Mouse (Mus musculus): ENCODE measurements around the gene D330045A20Rik.

Gene D330045A20Rik

DNA sequence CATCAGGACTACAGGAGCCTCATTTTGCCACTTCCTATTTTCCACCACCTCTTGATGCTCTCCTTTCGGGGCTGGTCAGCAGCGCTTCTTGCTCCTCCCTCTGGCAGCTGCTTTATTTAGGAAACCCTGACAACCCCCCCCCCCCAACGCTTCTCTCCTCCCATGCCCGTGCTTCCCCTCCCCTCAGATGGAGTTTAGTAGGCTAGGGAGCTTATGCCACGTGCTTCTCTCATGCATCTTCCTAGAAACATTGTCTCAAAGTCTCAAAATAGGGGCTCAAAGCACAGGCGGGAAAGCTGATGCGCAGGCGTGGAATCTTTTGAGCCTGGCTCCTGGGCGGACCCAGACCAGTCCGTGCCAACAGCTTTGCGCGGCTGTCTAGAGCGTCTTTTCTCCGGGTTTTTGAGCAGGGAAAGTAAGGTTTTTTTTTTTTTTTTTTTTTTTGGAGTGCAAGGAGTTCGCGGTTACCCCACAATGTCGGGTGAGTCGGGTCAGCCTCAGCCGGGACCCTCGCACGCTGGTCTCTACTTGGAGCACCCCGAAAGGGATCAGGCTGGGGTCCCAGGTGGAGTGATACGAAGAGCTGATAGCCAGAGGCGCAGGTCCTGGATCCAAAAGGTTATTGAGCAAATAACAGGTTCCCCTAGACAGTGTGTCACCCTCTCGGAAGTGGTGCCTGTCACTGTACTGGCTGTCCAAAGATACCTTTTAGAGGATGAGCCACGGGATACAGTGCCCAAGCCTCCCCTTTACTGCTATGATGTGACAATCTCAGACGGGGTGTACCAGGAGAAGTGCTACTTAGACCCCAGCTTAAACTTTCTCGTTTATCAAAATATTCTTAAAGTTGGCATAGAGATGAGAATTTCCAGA, at the start of gene D330045A20Rik:
Gene D330045A20Rik (plus strand): TSS at position 346 of the 873 bp plus-strand sequence.
- in situ Hi-C loops (cut with MseI, MboI): no loop called here

DNA sequence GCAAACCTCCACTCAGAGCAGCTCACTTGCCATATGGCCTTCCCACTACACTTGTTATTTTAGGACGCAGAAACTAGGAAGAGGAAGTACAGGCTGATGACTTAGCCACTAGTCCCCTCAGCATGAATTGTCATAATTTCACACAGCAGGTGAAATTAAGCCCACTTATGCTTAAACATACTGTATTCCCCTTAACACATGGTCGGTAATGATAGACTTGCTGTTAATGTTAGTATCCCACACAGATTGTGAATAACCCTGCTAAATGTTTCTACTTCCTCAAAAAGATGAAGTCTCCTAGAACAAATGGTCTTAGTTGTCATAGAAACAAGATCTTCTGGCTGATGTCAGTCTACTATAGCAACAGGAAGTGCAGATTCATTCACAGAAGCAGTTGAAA, 47.6 kb upstream of the D330045A20Rik start:
- in situ Hi-C loops (cut with MseI, MboI): loop anchor here in 1 of 2 experiments (25.0 kb wide), 1 partner anchor 230 kb away; no protein-coding TSS in a partner anchor

- in situ Hi-C loops (cut with MseI, MboI): loop anchor here in 1 of 2 experiments (25.0 kb wide), 1 partner anchor 227 kb away; no protein-coding TSS in a partner anchor
These were observed 45.0 kb upstream of the D330045A20Rik start for GRCm38 (mm10) chrX:139435202-139435601.

GRCm38 (mm10) chrX:139441057-139441456, 39.1 kb upstream of the D330045A20Rik start:
- in situ Hi-C loops (cut with MseI, MboI): loop anchor here (10.0 to 25.0 kb wide), 2 partner anchors 174 to 221 kb away; no protein-coding TSS in a partner anchor

GRCm38 (mm10) chrX:139456812-139457211, 23.4 kb upstream of the D330045A20Rik start:
- in situ Hi-C loops (cut with MseI, MboI): no loop called here

- in situ Hi-C loops (cut with MseI, MboI): no loop called here
These were observed 1.9 kb downstream of the D330045A20Rik start for GRCm38 (mm10) chrX:139482083-139482482.

- in situ Hi-C loops (cut with MseI, MboI): no loop called here
These were observed 4.8 kb downstream of the D330045A20Rik start for GRCm38 (mm10) chrX:139484974-139485373.

DNA sequence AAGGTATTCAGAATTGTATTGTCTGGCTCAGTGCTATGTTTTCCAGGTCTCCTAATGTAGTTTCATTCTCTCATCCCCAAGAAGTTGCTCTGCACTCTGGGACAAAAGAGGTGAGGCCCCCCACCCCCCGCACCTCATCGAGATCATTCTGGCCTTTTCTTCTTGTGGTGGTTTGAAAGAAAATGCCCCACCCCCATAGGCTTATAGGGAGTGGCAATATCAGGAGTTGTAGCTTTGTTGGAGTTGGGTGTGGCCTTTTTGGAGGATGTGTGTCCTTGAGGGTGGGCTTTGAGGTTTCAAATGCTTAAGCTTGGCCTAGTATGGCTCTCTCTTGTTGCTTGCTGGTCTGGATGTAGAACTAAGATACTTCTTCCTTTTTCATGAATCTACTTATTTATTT, 36.0 kb downstream of the D330045A20Rik start:
- in situ Hi-C loops (cut with MseI, MboI): no loop called here

GRCm38 (mm10) chrX:139519251-139519650, 39.1 kb downstream of the D330045A20Rik start:
- in situ Hi-C loops (cut with MseI, MboI): no loop called here

GRCm38 (mm10) chrX:139524303-139525091, 44.3 kb downstream of the D330045A20Rik start:
- in situ Hi-C loops (cut with MseI, MboI): no loop called here

DNA sequence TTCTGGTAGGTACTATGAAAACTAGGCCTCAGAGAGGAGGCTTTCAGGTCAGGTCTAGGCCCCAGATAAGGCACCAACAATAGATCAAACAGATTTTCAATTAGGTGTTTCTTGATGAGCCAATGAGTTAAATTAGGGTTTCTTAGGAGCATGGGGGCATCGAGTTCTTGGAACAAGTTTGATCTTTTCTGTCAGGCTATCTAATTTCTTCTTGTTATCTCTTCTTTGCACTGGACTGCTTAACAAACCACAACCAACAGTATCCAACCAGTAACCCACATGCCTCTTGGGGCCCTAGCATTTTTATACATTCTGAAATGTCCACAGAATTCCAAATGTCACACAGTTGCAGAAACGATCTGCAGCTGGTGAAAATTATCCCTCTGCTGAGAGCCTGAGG, 45.6 kb downstream of the D330045A20Rik start:
- in situ Hi-C loops (cut with MseI, MboI): no loop called here

GRCm38 (mm10) chrX:139526984-139527383, 46.8 kb downstream of the D330045A20Rik start:
- in situ Hi-C loops (cut with MseI, MboI): no loop called here

GRCm38 (mm10) chrX:139529678-139530077, 49.5 kb downstream of the D330045A20Rik start:
- in situ Hi-C loops (cut with MseI, MboI): no loop called here

- in situ Hi-C loops (cut with MseI, MboI): no loop called here
These were observed 52.1 kb downstream of the D330045A20Rik start for GRCm38 (mm10) chrX:139532293-139532692.

GRCm38 (mm10) chrX:139537641-139538397, 57.7 kb downstream of the D330045A20Rik start:
- in situ Hi-C loops (cut with MseI, MboI): no loop called here

DNA sequence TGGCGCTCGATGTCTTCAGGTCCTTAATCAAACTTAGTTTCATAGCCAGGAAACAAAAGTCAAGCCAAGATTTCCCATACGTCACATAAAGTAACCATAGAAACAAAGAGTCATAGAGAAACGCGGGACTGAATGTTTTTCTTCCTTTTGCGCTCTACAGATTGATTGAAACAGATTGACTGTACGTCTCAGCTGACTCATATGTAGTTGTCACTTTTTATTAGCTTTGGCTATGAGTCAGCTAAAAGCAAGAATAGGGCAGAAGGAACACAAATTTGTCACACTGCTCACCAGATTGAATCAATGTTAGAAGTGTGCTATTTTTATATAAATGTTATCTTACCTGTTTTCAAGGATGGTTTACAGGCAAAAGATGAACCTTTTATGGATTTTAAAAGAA, 63.6 kb downstream of the D330045A20Rik start:
- in situ Hi-C loops (cut with MseI, MboI): no loop called here

- in situ Hi-C loops (cut with MseI, MboI): no loop called here
These were observed 70.3 kb downstream of the D330045A20Rik start for GRCm38 (mm10) chrX:139550456-139550855.

- in situ Hi-C loops (cut with MseI, MboI): no loop called here
These were observed 71.9 kb downstream of the D330045A20Rik start for GRCm38 (mm10) chrX:139552090-139552489.

DNA sequence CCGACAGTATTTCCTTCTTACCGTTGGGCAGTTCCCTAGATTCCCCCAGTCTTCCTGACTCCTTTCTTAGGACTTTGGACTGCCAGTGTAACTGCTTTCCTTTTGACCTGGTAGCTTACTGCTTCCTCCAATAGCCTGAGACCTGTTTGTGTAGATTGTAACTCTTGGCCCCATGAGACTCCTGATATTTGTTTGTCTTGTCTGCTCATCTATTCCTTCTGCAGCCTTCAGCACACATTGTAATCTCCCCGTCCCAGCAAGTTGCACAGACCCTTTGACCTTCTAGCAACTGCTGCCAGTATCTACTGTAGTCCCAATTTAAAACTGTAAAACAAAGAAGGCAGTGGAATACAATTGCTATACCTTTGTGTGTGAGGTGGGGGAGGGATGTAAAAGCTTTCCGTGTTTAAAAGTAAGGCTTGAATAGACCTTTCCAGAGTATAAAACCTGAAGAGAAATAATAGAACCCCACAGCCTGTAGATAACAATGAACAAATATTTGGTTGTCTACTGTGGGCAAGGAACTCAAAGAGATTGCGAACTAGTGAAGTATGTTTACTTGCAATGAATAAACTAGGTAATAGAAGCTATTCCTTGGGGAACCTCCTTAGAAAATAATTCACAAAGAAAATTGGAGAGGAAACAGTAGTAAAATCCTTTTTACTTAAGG, 82.2 kb downstream of the D330045A20Rik start:
- in situ Hi-C loops (cut with MseI, MboI): no loop called here

DNA sequence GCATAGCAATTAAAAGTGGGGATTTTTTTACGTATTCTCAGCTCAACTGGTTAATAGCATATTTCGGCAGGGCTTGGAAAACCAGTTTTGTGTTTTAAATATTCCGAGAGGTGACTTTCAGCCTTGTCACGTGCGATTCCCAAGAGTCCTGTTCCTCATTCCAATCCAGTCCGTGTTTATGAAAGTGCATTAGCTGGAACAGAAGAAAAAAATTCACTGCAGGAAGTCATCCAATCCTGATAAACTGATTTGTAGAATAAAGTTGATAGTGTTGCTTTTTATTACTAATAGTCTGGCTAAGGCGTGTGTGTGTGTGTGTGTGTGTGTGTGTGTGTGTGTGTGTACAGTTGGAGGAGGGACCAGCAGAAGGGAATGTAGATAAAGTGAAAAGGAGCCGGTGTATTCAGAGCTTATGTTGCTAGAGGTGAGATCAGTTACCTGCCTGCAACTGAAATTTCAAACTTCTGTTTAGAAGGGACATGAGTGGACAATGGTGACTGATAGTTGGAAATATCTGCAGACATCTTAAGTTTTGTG, 82.8 kb downstream of the D330045A20Rik start, which contains the start of gene Rnf128:
Gene Rnf128 (plus strand): TSS at position 392 of the 537 bp plus-strand sequence.
- in situ Hi-C loops (cut with MseI, MboI): no loop called here

DNA sequence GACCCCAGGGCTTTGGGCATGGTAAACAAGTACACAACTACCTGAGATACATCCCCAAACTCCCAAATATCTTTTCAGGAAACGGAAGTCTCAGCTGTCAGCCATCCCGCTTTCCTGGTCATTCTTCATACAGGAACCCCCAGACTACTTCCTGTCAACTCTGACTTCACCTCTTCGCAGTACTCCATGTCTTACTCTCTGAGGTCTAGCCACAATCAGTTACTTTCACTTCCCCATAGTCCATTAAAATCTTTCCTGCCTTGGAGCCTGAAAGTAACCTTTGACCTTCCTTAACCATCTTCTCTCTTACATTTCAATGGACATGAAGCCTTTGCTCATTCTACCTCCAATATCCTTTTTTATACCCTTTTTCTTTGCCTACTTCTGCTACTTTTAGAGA, 89.9 kb downstream of the D330045A20Rik start:
- in situ Hi-C loops (cut with MseI, MboI): no loop called here
